Mouse (Mus musculus): ENCODE results near the gene Hrh3. TPM values are rescaled to one million over a fixed set of nuclear protein-coding genes. Genes with fewer than 3 reads are reported as not detected.

The Hrh3 gene
- polyA plus RNA-seq, 1 experiment, result 0.16 TPM

GRCm38 (mm10) chr2:180069770-180070480 lies 34.4 kb downstream of the Hrh3 start:
- peaks cover 5% of the 10 kb centered on the region for H3K36me3 ChIP-seq (ENCODE audit: control insufficient read depth, insufficient read depth)
- H3K27me3 ChIP-seq (ENCODE audit: control insufficient read depth, insufficient read depth, insufficient read length), result no peaks in the 10 kb centered on the region
- no peaks in the 10 kb centered on the region for H3K79me2 ChIP-seq (ENCODE audit: control insufficient read depth, insufficient read depth)
- peak overlapping the region; percentile 22 for H3ac ChIP-seq (ENCODE audit: control insufficient read depth, insufficient read length)
- TF ChIP-seq POLR2A (IDR thresholded peaks at IDR 0.05; ENCODE audit: insufficient read length, low read depth) (no peak), MYOG (IDR thresholded peaks at IDR 0.05; ENCODE audit: control insufficient read depth in 1 of 3, insufficient read depth in 1 of 3, insufficient read length in 2 of 3, low read depth in 2 of 3) (no peak), TCF12 (IDR thresholded peaks at IDR 0.05; ENCODE audit: insufficient read depth, poor library complexity, severe bottlenecking) (no peak), SRF (IDR thresholded peaks at IDR 0.05; ENCODE audit: control insufficient read depth, insufficient read length, low read depth) (no peak), USF1 (IDR thresholded peaks at IDR 0.05; ENCODE audit: low read depth) (no peak), POLR2AphosphoS2 (IDR thresholded peaks at IDR 0.05; ENCODE audit: insufficient read length, low read depth) (no peak), MYOD1 (IDR thresholded peaks at IDR 0.05; ENCODE audit: control insufficient read depth in 1 of 3, insufficient read length in 2 of 3, low read depth in 2 of 3) (no peak)
- peak overlapping the region; percentile 86 for H3K4me2 ChIP-seq (ENCODE audit: low read depth)
- H3K4me3 ChIP-seq, result peak overlapping the region; percentile 76

DNA sequence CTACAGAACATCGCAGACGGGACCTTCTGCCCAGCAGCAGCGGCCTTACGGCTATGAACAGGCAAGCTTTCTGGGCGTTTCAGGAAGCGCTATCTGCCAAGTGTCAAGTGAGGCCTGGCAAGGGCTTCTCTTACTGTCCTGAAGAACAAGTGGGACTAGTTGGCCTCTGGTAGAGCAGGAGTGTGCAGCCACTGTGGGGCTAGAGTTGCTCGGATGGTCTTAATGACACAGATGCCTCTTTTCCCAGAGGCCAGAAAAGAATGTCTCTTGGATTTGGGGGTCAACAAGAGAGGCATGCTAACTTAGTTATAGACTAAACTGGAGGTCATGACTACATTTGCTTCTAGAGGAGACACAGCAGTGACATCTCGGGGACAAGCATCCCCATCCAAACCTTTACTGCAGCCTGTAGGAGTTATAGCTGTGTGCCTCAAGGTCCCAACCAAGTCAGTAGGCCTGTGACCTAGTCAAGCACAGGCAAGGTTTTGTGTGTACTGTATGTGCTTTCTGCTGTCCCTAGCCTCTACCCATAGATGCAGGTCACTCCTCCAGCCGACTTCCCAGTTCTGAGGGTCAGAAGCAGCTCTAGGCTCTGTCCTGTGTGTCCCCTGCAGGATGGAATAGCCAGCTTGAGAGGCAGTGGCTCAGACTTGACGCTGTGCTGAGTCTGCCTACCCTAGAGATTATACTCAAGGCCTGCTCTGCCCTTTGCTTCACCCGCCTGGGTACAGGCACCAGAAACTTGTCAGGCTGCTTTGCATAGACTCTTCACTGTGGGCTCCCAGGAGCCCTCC lies 40.8 kb downstream of the Hrh3 start:
- Histone ChIP-seq H3K36me3 (ENCODE audit: control insufficient read depth, insufficient read depth) (peaks cover 10% of the 10 kb centered on the region), H3K4me3 (no peak overlapping the region), H3K79me2 (ENCODE audit: control insufficient read depth, insufficient read depth) (no peaks in the 10 kb centered on the region), H3K4me2 (ENCODE audit: low read depth) (no peak overlapping the region), H3K27me3 (ENCODE audit: control insufficient read depth, insufficient read depth, insufficient read length) (no peaks in the 10 kb centered on the region), H3ac (ENCODE audit: control insufficient read depth, insufficient read length) (no peak overlapping the region)
- TF ChIP-seq TCF3 (IDR thresholded peaks at IDR 0.05; ENCODE audit: insufficient read length, low read depth) (no peak), POLR2AphosphoS2 (IDR thresholded peaks at IDR 0.05; ENCODE audit: insufficient read length, low read depth) (no peak), MAX (IDR thresholded peaks at IDR 0.05; ENCODE audit: low read depth) (no peak), POLR2A (IDR thresholded peaks at IDR 0.05; ENCODE audit: insufficient read length, low read depth) (no peak), CEBPB (IDR thresholded peaks at IDR 0.05; ENCODE audit: insufficient read depth, poor library complexity, severe bottlenecking) (no peak), E2F4 (IDR thresholded peaks at IDR 0.05; ENCODE audit: insufficient read depth) (no peak), TCF12 (IDR thresholded peaks at IDR 0.05; ENCODE audit: insufficient read depth, poor library complexity, severe bottlenecking) (no peak), MYOD1 (IDR thresholded peaks at IDR 0.05; ENCODE audit: control insufficient read depth in 1 of 3, insufficient read length in 2 of 3, low read depth in 2 of 3) (no peak), SRF (IDR thresholded peaks at IDR 0.05; ENCODE audit: control insufficient read depth, insufficient read length, low read depth) (no peak), USF1 (IDR thresholded peaks at IDR 0.05; ENCODE audit: low read depth) (no peak), MYOG (IDR thresholded peaks at IDR 0.05; ENCODE audit: control insufficient read depth in 1 of 3, insufficient read depth in 1 of 3, insufficient read length in 2 of 3, low read depth in 2 of 3) (no peak), REST (IDR thresholded peaks at IDR 0.05; ENCODE audit: insufficient read depth, insufficient read length) (no peak)

DNA sequence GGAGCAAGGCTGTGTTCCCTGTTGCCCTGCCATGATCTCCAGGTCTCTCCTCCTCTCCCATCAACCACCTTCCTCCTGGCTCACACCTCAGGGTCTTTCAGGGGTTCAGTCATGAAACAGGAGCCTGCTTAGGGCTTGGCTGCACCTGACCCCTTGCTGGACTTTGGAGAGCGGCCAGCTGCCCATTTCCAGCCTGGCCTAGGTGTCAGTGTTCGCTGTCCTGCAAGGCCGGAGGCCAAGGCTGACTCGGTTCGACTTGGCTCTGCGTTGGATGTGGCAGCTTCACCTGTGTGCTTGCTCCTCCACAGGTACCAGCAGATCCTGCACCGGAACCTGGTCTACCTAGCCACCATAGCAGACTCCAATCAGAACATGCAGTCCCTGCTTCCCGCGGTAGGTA lies 51.3 kb downstream of the Hrh3 start:
- Histone ChIP-seq H3ac (ENCODE audit: control insufficient read depth, insufficient read length) (no peak overlapping the region), H3K36me3 (ENCODE audit: control insufficient read depth, insufficient read depth) (no peaks in the 10 kb centered on the region), H3K79me2 (ENCODE audit: control insufficient read depth, insufficient read depth) (peaks cover 2% of the 10 kb centered on the region), H3K4me2 (ENCODE audit: low read depth) (no peak overlapping the region), H3K4me3 (no peak overlapping the region), H3K27me3 (ENCODE audit: control insufficient read depth, insufficient read depth, insufficient read length) (no peaks in the 10 kb centered on the region)
- TF ChIP-seq TCF12 (IDR thresholded peaks at IDR 0.05; ENCODE audit: insufficient read depth, poor library complexity, severe bottlenecking) (no peak), USF1 (IDR thresholded peaks at IDR 0.05; ENCODE audit: low read depth) (no peak), MYOG (IDR thresholded peaks at IDR 0.05; ENCODE audit: control insufficient read depth in 1 of 3, insufficient read depth in 1 of 3, insufficient read length in 2 of 3, low read depth in 2 of 3) (no peak)

GRCm38 (mm10) chr2:180051986-180052733 lies 52.1 kb downstream of the Hrh3 start:
- no peaks in the 10 kb centered on the region for H3K27me3 ChIP-seq (ENCODE audit: control insufficient read depth, insufficient read depth, insufficient read length)
- H3K4me3 ChIP-seq, result no peak overlapping the region
- H3K36me3 ChIP-seq (ENCODE audit: control insufficient read depth, insufficient read depth), result no peaks in the 10 kb centered on the region
- no peak overlapping the region for H3ac ChIP-seq (ENCODE audit: control insufficient read depth, insufficient read length)
- TF ChIP-seq REST (IDR thresholded peaks at IDR 0.05; ENCODE audit: insufficient read depth, insufficient read length) (no peak), E2F4 (IDR thresholded peaks at IDR 0.05; ENCODE audit: insufficient read depth) (no peak), SRF (IDR thresholded peaks at IDR 0.05; ENCODE audit: control insufficient read depth, insufficient read length, low read depth) (no peak), MYOD1 (IDR thresholded peaks at IDR 0.05; ENCODE audit: control insufficient read depth in 1 of 3, insufficient read length in 2 of 3, low read depth in 2 of 3) (no peak), MYOG (IDR thresholded peaks at IDR 0.05; ENCODE audit: control insufficient read depth in 1 of 3, insufficient read depth in 1 of 3, insufficient read length in 2 of 3, low read depth in 2 of 3) (no peak), MAX (IDR thresholded peaks at IDR 0.05; ENCODE audit: low read depth) (no peak), POLR2AphosphoS2 (IDR thresholded peaks at IDR 0.05; ENCODE audit: insufficient read length, low read depth) (no peak), TCF12 (IDR thresholded peaks at IDR 0.05; ENCODE audit: insufficient read depth, poor library complexity, severe bottlenecking) (no peak), CEBPB (IDR thresholded peaks at IDR 0.05; ENCODE audit: insufficient read depth, poor library complexity, severe bottlenecking) (no peak), USF1 (IDR thresholded peaks at IDR 0.05; ENCODE audit: low read depth) (no peak), POLR2A (IDR thresholded peaks at IDR 0.05; ENCODE audit: insufficient read length, low read depth) (no peak), TCF3 (IDR thresholded peaks at IDR 0.05; ENCODE audit: insufficient read length, low read depth) (no peak)
- H3K4me2 ChIP-seq (ENCODE audit: low read depth), result no peak overlapping the region
- peaks cover 5% of the 10 kb centered on the region for H3K79me2 ChIP-seq (ENCODE audit: control insufficient read depth, insufficient read depth)

Data from myocyte (in vitro differentiated cells).